Mouse (Mus musculus) erythroblast, embryonic 14.5 days (primary cell): Measurements from ENCODE around the gene Srsf4.

Experiments used
- GATA1 ChIP-seq: IDR thresholded peaks from 2 replicates; pipeline ENCODE4 v1.6.1; 2012; ENCODE audit warnings: low read length, inconsistent platforms, mixed read lengths
- TAL1 ChIP-seq: IDR thresholded peaks from 3 replicates; pipeline ENCODE4 v1.6.1; 2012; ENCODE audit warnings: low read length, inconsistent platforms, mixed read lengths

DNA sequence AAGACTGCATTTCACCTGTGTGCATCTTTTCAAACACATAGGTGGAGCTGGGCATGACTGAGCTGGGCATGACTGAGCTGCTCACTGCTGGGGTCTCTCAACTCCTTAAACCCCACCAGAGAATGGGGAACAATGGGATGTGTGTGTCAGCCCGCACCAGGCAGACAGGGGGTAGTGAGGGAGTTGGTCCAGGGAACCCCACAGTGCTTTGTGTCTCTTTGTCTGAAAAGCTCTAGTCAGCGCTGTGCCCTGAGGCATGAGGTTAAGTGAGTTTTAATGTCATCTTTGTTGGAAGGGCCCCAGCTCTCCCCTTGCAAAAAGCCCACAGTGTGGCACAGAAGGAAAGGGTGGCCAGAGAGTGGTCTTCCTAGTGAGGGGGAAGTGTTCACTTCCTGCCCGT lies 48.5 kb upstream of the Srsf4 start:
- TF ChIP-seq TAL1 (no peak), GATA1 (no peak)
